Mouse (Mus musculus) megakaryocyte-erythroid progenitor cell, adult 5-6 weeks (primary cell): ENCODE results near the gene Stpg3. TPM values are rescaled to one million over a fixed set of nuclear protein-coding genes. Genes with fewer than 3 reads are reported as not detected.
A peak's percentile ranks its signal among the peaks of the same experiment; 100 is the strongest.

Experiments
- ATAC-seq: replicated peaks from 2 replicates; pipeline ENCODE4 v1.8.0; 2016; ENCODE audit warnings: mild to moderate bottlenecking, inconsistent platforms; ENCODE audit not compliant: severe bottlenecking, poor library complexity, low FRiP score, low TSS enrichment
- total RNA-seq, 2 experiments: library from RNA; stranded (forward) in 1 of 2; stranded (reverse) in 1 of 2; fragments of 200-1000, 215-1000 nt in 1 of 2; fragments of >200 nt in 1 of 2; fragmentation: Nextera tagmentation in 1 of 2; gene quantifications; 2 replicates each; pipeline ENCODE4 v1.2.3; 2014 to 2017

The Stpg3 gene
- total RNA-seq, 2 experiments from 2014 or later: 3.2 TPM; not detected in 1

DNA sequence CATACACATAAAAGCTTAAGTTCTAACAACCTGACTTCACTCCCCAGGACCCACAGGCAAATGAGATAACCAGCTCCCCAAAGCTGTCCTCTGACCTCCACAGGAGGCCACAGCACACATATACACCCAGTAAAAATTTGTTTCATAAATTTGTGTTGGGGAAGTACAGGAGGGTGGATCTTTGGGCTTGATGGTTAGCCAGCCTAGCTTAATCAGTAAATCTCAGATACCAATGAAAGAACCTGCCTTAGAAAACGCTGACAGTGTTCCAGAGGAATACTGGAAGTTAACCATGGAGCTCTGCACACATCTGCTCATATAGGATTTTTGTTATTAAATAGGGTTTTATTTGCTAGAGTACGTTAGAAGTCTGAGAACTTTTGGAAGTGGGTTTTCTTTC is 3.2 kb upstream of the Stpg3 start:
- no peak for ATAC-seq

DNA sequence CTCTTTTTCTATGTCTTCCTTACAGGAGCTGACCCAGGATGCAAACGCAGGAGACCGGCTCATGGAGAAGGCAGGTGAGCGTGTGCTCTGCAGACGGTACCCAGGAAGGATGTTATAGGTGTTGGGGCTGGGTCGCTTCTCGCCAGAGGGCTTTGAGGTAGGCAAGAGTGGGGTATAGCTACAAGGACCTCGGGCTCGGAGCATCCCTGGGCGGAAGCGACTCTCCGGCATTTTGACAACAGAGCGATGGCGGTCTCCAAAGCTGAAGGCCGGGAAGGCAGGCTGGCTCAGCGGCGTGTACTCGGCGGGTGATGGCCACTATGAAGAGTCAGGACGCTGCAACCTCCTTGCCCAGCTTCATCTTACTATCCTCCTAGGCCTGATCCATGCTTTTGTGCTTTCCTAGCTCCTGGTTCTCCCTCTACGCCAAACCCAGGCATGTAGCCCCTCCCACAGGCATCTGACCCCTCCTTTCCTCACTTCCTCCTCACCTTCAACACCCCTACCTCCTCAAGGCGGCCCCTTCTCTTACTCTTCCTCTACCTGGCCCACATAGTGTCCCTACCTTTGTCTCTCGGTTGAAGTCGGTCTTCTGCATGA is 1.1 kb downstream of the Stpg3 start:
- no peak for ATAC-seq

DNA sequence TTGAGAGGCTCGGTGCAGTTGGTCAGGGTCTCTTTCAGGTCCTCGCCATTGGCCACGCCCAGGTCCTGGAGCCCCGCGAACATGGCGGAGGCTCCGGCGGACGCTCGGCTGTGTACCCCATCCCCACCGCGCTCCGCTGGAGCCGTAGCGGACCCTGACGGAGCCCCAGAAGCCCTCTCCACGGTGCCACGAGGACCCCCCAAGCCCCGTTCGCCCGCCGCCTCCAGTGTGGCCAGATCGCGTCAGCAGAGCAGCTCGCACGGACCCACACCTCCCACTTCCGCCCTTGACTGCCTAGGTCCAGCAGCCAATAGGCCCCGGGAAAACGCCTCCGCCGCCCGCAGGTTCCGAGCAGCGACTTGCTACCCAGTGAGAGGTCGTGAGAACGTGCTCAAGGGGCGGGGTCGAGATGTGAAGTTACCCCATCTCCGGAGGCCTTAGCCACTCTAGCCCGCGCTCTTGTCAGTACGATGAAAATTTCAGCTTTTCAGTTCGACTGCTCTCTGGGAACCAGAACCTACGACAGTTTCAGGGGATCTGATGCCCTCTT is 3.2 kb downstream of the Stpg3 start, which contains the start of gene Nelfb:
Gene Nelfb (minus strand): TSS at position 369 of the 550 bp plus-strand sequence.
- peak; percentile 96 for ATAC-seq

DNA sequence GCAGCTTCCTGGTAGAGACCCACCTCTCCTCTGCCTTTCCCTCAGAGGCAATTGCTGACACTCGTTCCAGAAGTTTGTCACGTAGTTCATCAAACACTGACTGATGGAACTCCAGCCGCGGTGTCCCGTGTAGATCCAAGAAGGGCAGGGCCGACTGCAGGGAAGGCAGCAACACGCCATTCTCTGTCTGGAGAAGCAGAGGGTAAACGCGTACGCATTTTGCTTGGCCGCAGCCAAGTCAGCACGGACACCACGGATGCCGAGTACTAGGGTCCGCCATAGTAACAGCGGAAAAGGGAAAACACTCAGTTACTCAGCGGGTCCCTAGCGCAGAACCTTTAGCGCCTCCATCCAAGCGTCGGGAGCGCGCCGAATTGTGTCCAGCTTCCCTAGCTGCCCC is 3.8 kb downstream of the Stpg3 start:
- no peak for ATAC-seq

DNA sequence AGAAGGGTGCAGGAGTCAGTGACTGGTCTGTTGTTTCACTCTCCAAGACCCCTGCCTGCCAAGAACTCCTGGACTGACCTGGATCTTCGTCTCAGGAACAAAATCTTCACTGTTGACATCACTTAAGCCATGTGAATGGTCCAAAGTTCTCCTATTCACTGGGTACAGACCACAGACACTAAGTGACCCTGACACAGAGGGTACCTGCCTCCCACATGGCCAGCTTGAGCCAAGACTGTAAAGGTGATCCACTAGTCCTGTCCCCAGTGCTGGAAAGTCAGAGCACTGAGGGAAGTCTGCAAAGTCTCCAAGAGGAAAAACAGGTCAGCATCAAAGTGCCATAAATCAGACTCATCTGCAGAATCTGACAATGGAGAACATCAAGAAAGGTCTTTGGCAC is 6.8 kb downstream of the Stpg3 start:
- no peak for ATAC-seq

DNA sequence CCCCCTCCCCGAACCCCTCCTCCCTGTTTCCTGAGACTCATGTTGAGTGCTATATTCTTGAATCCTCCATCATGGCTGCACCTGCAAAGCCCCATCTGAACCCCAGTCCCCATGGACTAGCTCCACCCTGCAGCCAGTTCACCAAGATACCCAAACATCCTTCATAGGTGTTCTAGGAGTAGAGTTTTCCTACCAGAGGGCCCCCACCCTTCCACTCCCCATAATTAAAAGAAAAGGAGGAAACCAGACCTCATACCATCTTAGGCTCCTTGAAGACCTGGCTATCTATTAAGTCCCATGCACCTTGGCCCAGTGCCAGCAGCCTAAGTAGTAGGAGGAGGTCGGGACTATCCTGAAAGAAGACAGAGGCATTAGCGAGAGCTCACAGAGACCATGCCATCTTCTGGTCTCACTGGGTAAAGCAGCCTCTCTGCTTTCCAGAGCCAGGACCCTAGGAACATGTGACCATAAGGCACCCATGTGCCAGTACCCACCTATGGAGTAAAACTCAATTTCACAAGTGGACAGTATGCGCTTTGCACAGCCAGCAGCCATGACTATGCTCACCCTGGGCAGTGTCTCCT is 10.7 kb downstream of the Stpg3 start:
- peak; percentile 86 for ATAC-seq

DNA sequence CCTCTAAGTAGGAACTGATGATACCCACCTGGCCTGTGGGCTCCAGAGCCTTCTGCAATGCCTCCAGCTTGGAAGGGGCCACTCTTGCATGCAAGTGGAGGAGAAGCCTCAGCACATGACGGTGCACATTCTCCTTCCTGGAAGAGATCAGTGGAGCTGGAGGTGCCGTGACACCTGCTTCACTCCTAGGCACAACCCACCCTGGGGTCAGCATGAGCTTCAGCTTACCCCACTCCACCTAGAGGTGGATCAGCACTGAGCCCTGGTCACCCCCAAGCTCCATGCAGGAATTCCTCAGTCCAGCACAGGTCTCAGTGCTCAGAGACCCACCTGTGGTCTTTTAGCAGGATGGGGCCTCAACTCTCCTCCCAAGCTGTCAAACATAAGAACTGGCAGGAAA is 13.8 kb downstream of the Stpg3 start:
- ATAC-seq: no peak

DNA sequence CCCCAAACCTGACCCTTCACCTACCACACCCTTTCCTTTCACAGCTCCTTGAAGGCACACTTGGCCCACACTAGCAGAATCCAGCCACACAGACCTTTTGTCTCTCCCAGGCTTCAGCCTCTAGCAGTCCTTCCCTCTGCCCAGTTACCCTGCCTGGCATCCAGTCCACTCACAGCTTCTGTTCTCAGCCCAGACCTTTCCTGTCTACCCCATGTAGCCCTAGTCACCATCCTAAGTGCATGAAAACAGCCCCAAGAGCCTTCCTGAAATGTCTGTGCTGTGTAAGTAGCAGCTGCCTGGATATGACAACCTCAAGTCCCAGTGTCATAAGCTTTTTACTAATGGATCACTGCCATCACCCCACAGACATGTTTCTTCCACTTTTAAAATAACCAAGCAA is 16.5 kb downstream of the Stpg3 start:
- ATAC-seq: no peak

DNA sequence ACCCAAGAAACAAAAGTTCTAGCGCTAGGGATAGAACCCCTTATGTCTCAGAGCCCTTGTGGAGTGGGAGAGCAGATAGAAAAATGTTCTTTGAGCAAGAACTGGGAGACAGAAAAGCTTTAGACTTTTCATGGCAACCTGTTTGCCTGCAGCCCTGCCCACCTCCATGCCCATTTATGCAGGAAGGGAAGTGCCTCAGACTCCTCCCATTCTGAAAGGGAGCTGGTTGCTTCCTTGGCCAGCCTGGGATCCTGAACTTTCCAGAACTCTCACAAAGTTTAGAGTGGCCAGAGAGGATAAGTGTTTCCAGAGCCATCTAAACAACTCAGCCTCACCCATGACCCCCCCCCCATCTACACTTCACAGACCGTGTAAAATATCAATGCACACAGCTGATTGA is 17.2 kb downstream of the Stpg3 start:
- ATAC-seq: no peak

DNA sequence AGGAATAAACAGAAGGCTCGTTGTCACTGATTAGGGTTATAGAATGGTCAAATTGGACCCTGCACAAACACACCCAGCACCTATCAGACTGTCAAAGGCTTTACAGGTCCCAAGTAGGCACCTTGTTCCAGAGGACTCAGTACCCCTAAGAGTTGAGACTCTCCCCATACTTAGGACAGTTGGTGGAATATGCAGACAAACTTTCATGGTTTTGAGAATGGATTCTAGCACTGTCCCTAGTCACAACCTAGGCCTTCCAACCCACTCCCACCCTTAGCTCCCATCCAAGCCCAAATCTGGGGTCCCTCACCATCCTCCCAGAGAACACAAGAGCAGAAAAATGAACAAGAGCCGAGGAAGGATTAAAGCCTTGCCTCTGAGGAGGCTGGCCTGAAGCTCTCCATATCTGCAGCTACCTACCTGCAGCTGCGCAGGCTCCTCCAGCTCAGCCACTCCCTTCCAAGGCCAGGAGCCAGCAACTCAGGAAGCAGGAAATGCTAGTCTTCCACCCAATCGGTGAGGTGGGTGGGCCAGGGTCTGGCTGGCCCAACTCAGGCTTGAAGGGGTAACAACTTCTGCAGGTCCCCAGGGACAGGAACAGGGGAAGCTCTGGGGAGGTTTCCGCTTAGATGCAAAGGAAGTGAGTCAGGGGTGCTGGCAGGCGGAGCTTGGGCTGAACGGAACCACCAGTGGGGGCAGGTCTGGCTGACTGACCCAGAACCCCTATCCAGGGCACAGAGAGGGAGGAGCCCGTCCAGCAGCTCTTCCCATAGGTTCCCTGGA is 18.1 kb downstream of the Stpg3 start, which contains the start of gene Tor4a:
Gene Tor4a (minus strand): TSS at position 715 of the 783 bp plus-strand sequence.
- peak; percentile 75 for ATAC-seq

DNA sequence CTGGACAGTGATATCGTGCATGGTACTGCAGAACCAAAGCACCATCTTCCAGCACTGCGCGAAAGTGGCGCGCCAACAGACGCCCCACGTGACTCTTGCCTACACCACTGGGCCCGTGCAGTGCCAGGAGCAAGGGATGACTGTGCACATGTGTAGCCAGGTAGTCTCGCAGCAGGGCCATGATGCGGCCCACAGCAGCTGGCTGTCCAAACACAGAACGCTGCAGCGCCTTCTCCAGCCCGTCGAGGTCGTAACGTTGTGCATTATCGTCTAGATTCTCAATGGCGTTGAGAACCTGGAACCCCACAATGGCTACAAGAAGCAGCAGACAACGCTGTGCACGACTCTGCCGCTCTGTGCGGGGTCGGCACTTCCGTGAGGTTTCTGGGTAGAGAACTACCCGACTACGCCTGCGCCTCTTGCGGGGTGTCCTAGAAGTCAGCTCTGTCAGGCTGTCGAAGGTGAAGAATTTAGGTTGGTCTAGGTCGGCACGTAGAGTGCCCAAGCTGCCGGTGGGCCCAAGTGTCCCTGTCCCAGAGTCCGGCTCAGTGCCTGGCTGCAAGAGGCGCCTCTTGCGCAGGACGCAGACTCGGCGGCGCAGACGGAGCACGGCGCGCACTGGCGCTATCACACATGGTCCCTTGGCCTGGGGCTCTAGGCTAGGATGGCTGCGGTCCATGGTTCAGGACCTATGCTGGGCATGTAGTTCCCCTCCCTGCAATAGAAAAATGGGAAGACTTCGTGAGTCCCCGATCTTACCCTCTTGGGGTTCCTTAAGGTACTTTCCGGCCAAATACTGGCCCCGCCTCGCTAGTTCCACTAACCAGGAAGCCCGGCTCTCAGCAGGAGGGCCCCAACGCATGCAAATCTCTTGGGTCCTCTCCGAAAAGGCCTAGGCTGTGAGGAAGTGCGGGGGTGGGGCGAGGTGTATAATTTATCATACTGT is 19.0 kb downstream of the Stpg3 start:
- ATAC-seq: peak; percentile 51

DNA sequence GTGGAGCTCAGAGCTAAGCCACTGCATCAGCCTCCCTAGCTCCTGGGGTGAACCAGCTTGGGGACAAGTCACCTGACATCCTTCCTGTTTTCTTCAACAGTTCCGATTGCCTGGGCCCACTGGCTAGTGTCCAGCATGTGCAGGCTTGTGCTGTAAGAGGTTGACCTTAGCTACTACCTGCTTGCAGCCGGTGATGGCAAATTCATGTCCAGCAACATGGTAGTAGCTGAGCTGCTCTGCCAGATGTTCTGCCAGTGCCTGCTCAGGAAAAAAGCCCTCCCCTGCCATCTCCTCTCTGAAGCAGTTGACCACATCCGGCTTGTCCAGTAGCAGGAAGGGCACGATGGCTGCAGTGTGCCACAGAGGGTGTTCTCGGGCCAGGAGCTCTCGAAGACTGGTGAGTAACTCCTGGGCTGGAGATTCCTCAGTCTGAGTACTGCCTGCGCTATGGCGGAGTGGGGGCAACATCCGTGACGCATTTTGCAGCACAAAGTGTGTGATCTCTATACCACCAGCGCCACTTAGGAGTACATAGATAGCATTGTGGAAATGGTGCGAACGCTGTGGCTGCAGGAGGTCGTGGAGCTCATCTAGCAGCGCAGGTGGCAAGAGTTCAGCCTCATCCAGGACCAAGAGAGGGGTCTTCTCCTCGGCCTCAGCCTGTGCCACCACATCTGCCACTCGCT is 19.8 kb downstream of the Stpg3 start:
- ATAC-seq: no peak; the same call in none of the 2 replicates

DNA sequence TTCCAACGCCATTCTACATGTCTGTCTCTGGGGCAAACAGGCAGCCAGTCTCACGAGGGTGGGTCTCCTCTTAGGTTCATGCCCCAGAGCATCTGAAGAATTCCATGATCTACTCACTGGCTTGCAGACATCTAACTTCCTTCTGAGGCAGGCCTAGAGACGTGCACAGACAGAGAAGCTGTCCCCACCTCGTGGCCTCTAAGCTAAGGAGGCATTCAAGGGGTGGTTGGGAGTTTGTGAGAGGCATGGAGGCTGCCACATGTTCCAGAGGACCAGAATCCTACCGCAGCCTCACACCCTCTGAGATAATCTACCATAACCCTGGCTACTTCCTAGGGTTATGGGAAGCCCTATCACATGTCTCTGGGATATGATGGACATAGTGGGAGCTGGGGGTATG is 20.4 kb downstream of the Stpg3 start:
- ATAC-seq: no peak

DNA sequence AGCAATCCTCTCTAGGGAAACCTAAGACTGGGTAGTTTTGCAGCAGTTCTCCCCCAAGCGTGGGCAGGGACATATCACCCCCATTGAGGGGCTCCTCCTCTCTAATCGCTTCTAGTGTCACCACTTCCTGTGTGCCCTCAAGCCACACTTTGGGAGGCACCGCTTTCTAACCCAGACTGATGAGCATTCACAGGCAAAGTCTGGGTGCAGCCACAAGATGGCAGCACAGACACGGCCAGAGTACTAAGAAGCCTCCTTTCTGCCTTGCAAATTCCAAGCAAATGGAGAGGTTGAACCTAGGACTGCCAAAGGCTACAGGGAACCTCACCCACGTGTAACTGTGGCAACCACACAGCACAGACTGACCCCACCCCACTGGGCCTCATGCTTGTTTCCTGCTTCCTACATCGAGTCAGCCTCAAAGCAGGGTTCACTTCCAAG is 21.1 kb downstream of the Stpg3 start:
- ATAC-seq: peak; percentile 49

DNA sequence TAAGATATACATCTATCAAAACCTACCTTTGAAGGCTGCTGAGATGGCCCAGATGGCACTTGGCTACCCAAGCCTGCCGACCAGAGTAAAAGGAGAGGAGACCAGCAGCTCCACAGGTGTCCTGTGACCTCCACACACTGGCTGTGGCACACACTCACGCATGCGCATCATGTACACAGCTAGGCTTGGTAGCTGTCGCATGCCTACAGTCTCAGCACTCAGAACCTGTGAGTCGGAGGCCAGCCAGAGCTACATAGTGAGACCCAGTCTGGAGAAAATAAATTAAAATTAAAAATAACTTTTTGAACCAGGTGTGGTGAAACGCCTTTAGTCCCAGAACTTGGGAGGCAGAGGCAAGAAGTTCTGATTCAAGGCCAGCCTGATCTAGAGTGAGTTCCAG is 26.6 kb downstream of the Stpg3 start:
- ATAC-seq: no peak

DNA sequence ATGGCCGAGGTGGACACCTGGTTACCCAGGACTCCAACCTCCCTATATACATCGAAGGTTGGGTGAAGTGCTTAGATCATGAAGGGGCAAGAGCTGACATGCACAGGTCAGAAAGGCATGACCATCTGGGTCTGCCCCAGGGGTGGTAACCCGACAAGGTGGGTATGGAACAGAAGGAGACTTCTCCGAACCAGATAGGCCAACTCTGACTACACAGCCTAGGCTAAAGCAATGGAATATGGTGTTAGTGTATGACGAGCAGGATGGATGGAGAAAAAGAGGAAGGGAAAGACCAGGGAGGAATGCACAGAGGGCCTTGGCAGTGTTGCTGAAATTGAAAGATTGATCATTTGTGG is 27.9 kb downstream of the Stpg3 start:
- no peak for ATAC-seq

DNA sequence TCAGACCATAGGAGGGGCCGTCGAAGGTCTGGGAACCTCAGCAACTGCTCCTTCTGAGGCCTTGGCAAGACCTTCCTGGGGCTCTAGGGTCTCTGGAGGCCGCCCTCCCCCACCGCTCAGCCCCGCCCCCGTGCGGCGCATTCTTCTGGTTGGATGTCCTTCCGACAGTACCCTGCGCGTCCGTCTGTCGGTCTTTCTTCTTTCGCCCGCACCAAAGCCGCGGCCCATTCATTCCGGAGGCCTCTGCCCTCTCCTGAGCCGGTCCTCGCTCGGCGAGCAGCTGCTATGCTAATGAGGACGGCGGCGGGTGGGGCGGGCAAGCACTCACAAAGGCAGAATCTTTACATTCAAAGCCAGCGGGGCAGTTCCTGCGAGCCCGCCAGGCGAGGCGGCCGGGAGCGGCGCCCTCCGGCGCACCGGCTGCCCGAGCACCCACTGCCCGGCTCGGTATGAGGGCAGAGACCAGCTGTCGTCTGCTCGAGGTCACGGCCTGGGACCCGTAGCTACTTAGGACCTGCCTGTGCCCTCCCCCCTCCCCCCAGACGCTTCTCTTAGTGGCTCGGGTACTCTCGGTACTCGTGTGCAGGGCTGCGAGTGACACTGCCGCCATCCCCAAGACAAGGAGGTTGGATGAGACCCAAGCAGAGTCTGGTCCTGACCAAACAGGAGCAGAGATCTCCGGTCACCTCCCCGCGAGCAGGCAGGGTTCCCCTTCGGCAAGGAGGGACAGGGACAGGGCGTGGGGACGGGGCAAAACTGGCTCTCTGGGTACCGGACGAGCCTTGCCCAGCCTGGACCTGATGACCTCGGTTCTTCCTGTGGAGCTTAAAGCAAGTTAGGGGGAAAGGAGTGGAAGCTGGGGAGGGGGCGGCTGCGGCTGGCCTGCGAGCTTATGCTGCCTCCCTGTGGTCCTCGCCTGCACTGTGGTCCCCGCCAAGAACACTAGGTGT is 28.5 kb downstream of the Stpg3 start:
- peak; percentile 71 for ATAC-seq

DNA sequence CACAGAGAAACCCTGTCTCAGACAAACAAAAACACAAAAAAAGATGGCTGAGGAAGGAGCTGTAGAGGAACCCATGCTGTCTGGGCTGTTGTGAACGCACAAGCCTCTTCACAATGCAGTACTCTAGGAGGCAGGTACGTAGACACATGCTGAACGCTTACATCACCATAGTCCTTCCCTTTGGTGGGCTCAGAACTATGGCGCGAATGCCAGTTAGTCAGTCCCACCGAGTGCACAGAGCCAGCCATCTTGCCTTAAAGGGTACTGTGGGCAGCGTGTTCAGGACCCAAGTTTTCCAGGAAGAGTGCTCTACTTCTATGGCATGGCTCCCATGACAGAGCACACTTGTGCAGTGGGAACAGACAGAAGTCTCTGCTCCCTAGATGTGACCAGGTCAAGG is 29.9 kb downstream of the Stpg3 start:
- no peak for ATAC-seq
